Mouse (Mus musculus) liver, embryonic 16.5 days (tissue): Measurements from ENCODE around the gene Ksr1. TPM values are rescaled to one million over a fixed set of nuclear protein-coding genes. Genes with fewer than 3 reads are reported as not detected.

ENCODE experiments used
- ATAC-seq: fragments of 200-750 bp; cut with Nextera tagmentation; 2 replicates; pipeline ENCODE4 v1.8.0; 2017; ENCODE audit warnings: low read depth, mild to moderate bottlenecking, moderate number of reproducible peaks, moderate library complexity
- H3K27ac ChIP-seq: fragments of 300-500 bp; sonication (generic); 2 replicates; pipeline ENCODE4 v1.5.1; 2014; ENCODE audit warnings: mild to moderate bottlenecking, low read length
- H3K27me3 ChIP-seq: fragments of 300-500 bp; sonication (generic); 2 replicates; pipeline ENCODE4 v1.6.1; 2014; ENCODE audit warnings: low read depth, low read length, mixed read lengths; ENCODE audit not compliant: control insufficient read depth, insufficient read depth
- H3K36me3 ChIP-seq: fragments of 300-500 bp; sonication (generic); 2 replicates; pipeline ENCODE4 v1.6.1; 2014; ENCODE audit warnings: mild to moderate bottlenecking; ENCODE audit not compliant: control insufficient read depth, insufficient read depth
- H3K4me1 ChIP-seq: fragments of 300-500 bp; sonication (generic); 2 replicates; pipeline ENCODE4 v1.6.1; 2014; ENCODE audit warnings: low read depth, low read length, mixed read lengths; ENCODE audit not compliant: control insufficient read depth
- H3K4me2 ChIP-seq: fragments of 300-500 bp; sonication (generic); 2 replicates; pipeline ENCODE4 v1.6.1; 2014; ENCODE audit warnings: low read depth, low read length, mixed read lengths
- H3K4me3 ChIP-seq: fragments of 300-500 bp; sonication (generic); 2 replicates; pipeline ENCODE4 v1.5.1; 2014; ENCODE audit warnings: low read depth, mild to moderate bottlenecking, low read length
- H3K9ac ChIP-seq: fragments of 300-500 bp; sonication (generic); 2 replicates; pipeline ENCODE4 v1.6.1; 2014; ENCODE audit warnings: low read depth, low read length
- H3K9me3 ChIP-seq: fragments of 300-500 bp; sonication (generic); replicated peaks from 2 replicates; pipeline ENCODE4 v1.6.1; 2016; ENCODE audit warnings: low read length; ENCODE audit not compliant: control insufficient read depth
- WGBS: fragments of 180-500 bp; shearing (Covaris S2); extraction: QIAGEN DNeasy Blood & Tissue Kit; methylation state at CpG from one replicate; pipeline ENCODE4 v1.1.7; 2014; ENCODE audit not compliant: insufficient replicate concordance; 5-methylcytosine and 5-hydroxymethylcytosine counted together
- polyA plus RNA-seq: library from polyadenylated mRNA; unstranded; fragments of >200 nt; fragmentation: Nextera tagmentation; extraction: Ambion mirVana; gene quantifications from 2 replicates; pipeline ENCODE4 v1.2.1, GENCODE M21; 2015

Gene Ksr1
- polyA plus RNA-seq, 1 experiment from 2014 or later: 2.3 TPM

DNA sequence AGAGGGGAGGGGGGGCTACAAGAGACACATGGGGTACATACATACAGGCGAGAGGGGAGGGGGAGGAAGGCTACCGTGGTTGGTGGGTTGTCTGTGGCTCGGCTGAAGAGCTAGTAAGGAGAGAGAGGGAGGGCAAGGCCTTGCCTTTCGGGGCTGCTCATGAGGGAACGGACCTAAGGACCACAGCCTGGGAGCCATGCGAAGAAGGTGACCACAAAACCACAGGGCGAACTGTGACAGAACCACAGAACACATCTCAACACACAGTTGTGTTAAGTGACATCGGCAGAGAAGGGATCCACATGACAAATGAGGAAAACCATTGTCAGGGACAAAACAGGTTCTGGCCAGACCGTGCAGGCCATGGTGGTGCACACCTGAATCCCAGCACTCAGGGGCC is 57.9 kb downstream of the Ksr1 start:
- Histone ChIP-seq H3K4me1 (peaks cover 9% of the 10 kb centered on the region), H3K4me3 (no peak overlapping the region), H3K27me3 (no peaks in the 10 kb centered on the region), H3K36me3 (no peaks in the 10 kb centered on the region), H3K4me2 (no peak overlapping the region), H3K9ac (no peak overlapping the region), H3K9me3 (no peaks in the 10 kb centered on the region), H3K27ac (peak overlapping the region; percentile 58; the same call in 1 of the 2 replicates)
- no peak for ATAC-seq
- 30% methylated on average over 9 of the region's 9 CpGs for WGBS

- 37% methylated on average over 4 of the region's 4 CpGs for WGBS
- H3K36me3 ChIP-seq: no peaks in the 10 kb centered on the region
- peaks cover 9% of the 10 kb centered on the region for H3K4me1 ChIP-seq
- H3K27me3 ChIP-seq: no peaks in the 10 kb centered on the region
- no peak overlapping the region for H3K4me2 ChIP-seq
- no peak overlapping the region for H3K4me3 ChIP-seq
- no peaks in the 10 kb centered on the region for H3K9me3 ChIP-seq
- H3K9ac ChIP-seq: no peak overlapping the region
- H3K27ac ChIP-seq: peak overlapping the region; percentile 58
- ATAC-seq: peak; percentile 37
These were observed 58.4 kb downstream of the Ksr1 start for GRCm38 (mm10) chr11:79087731-79088311.

DNA sequence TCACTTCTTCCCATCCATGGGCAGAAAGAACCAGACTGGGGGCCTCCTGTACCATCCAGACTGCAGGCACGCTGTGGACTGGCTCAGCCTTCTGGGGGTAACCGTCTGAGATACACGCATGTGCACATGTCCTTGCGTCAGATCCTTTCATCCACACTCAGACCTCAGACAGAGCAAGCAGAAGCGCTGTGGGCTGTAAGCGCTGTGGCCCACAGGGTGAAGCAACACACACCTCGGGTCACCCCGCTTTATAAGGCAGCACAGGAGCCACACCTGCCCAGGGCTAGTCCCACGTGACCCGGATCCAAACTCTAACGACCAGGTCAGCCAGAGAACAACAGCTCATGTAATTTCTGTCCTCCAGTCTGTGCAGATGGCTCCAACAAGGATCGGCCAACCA is 59.4 kb downstream of the Ksr1 start:
- Histone ChIP-seq H3K4me3 (no peak overlapping the region), H3K27ac (peak overlapping the region; percentile 42; the same call in 1 of the 2 replicates), H3K9me3 (no peaks in the 10 kb centered on the region), H3K36me3 (no peaks in the 10 kb centered on the region), H3K9ac (no peak overlapping the region), H3K4me2 (no peak overlapping the region), H3K27me3 (no peaks in the 10 kb centered on the region), H3K4me1 (peaks cover 9% of the 10 kb centered on the region)
- peak; percentile 23; the same call in 1 of the 2 replicates for ATAC-seq
- 73% methylated on average over 12 of the region's 12 CpGs for WGBS

DNA sequence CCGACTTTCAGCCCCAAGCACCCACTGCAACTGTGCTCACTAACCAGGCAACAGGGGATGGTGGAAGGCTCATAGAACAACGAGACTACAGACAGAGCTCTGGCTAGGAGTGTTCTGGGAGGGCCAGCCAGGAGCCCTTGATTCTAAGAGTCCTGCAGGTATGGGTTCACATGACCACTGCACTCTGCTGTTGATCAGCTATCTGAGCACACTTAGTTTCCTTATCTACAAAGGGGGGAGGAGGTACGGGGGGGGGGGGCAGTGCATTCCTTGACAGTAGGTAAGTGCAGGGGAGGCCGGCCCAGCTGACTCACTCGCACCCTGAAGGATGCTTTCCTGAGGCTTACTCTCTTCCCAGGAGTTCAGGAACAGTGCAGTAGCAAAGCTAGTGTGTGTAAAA is 61.1 kb downstream of the Ksr1 start:
- H3K9ac ChIP-seq: no peak overlapping the region
- peaks cover 9% of the 10 kb centered on the region for H3K4me1 ChIP-seq
- WGBS: 39% methylated on average over 5 of the region's 5 CpGs
- no peaks in the 10 kb centered on the region for H3K9me3 ChIP-seq
- no peak overlapping the region for H3K4me3 ChIP-seq
- no peak overlapping the region for H3K4me2 ChIP-seq
- no peak overlapping the region for H3K27ac ChIP-seq
- no peaks in the 10 kb centered on the region for H3K36me3 ChIP-seq
- H3K27me3 ChIP-seq: no peaks in the 10 kb centered on the region
- no peak for ATAC-seq

- 50% methylated on average over 11 of the region's 11 CpGs for WGBS
- Histone ChIP-seq H3K36me3 (no peaks in the 10 kb centered on the region), H3K27me3 (no peaks in the 10 kb centered on the region), H3K4me3 (no peak overlapping the region), H3K9me3 (no peaks in the 10 kb centered on the region), H3K4me1 (peaks cover 5% of the 10 kb centered on the region), H3K27ac (no peak overlapping the region), H3K9ac (no peak overlapping the region), H3K4me2 (no peak overlapping the region)
- no peak for ATAC-seq
These were observed 63.2 kb downstream of the Ksr1 start for GRCm38 (mm10) chr11:79083018-79083441.

GRCm38 (mm10) chr11:79080965-79081891 is 65.0 kb downstream of the Ksr1 start:
- ATAC-seq: no peak
- Histone ChIP-seq H3K4me3 (no peak overlapping the region), H3K4me2 (no peak overlapping the region), H3K27ac (no peak overlapping the region), H3K9me3 (no peaks in the 10 kb centered on the region), H3K36me3 (no peaks in the 10 kb centered on the region), H3K4me1 (peaks cover 2% of the 10 kb centered on the region; the same call in 1 of the 2 replicates), H3K9ac (no peak overlapping the region), H3K27me3 (no peaks in the 10 kb centered on the region)
- 47% methylated on average over 16 of the region's 16 CpGs for WGBS

DNA sequence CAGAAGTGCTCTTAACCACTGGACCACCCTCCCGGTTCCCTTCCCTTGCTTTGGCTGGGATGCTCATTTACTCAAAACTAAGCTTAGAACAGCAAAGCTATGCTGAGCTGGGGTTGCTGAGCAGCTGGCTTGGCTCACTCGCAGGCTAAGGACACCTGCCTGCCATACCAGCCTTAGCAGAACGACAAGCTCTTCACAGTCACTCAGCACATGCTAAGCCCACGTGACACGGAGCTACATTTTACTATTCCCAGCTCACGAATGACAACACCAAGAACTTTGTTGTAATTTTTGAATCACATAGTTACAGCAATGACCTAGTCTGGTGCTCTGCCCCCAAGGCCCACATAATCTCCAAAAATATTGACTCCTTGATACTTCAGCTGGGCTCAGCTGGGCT is 66.1 kb downstream of the Ksr1 start:
- Histone ChIP-seq H3K4me3 (no peak overlapping the region), H3K9ac (no peak overlapping the region), H3K9me3 (no peaks in the 10 kb centered on the region), H3K27ac (no peak overlapping the region), H3K4me2 (no peak overlapping the region), H3K4me1 (peaks cover 14% of the 10 kb centered on the region), H3K36me3 (no peaks in the 10 kb centered on the region), H3K27me3 (no peaks in the 10 kb centered on the region)
- 73% methylated on average over 6 of the region's 6 CpGs for WGBS
- ATAC-seq: no peak

GRCm38 (mm10) chr11:79076484-79076883 is 69.7 kb downstream of the Ksr1 start:
- Histone ChIP-seq H3K4me3 (no peak overlapping the region), H3K4me2 (no peak overlapping the region), H3K9me3 (no peaks in the 10 kb centered on the region), H3K27me3 (no peaks in the 10 kb centered on the region), H3K27ac (no peak overlapping the region), H3K4me1 (peaks cover 42% of the 10 kb centered on the region), H3K36me3 (no peaks in the 10 kb centered on the region), H3K9ac (0 out of 2 replicates have a peak overlapping the region, but pooled peaks have one; percentile 1)
- WGBS: 22% methylated on average over 12 of the region's 12 CpGs
- ATAC-seq: no peak

GRCm38 (mm10) chr11:79075044-79075443 is 71.2 kb downstream of the Ksr1 start:
- ATAC-seq: no peak
- WGBS: 67% methylated on average over 3 of the region's 3 CpGs
- H3K36me3 ChIP-seq: no peaks in the 10 kb centered on the region
- no peaks in the 10 kb centered on the region for H3K9me3 ChIP-seq
- no peak overlapping the region for H3K4me3 ChIP-seq
- no peak overlapping the region for H3K27ac ChIP-seq
- peaks cover 56% of the 10 kb centered on the region for H3K4me1 ChIP-seq
- 0 out of 2 replicates have a peak overlapping the region, but pooled peaks have one; percentile 17 for H3K9ac ChIP-seq
- no peak overlapping the region for H3K4me2 ChIP-seq
- no peaks in the 10 kb centered on the region for H3K27me3 ChIP-seq
